Mouse (Mus musculus): ENCODE results near the gene Ttc39b.

DNA sequence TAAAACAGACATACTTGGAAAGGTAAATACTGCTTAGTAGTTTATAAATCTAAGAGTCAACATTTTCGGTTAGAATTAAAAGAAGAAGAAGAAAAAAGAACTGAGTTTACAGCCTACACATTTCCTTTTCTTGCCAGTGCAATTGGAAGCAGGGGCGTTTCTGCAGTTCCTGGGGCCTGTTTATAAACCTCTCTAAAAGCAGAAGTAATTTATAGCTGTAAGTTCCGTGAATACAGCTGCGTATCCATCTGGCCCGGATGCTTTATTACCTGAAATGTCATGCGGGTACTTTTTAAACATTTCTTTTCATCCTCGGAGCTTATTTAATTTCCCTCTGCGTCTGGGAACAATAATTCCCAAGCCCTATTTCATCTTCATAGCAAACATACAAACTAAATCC lies 124.7 kb downstream of the Ttc39b start:
- TF ChIP-seq EP300 (optimal IDR thresholded peaks at IDR 0.05) (no peak), CTCF (IDR thresholded peaks at IDR 0.05; ENCODE audit: low read depth) (no peak)

Measured in stomach, postnatal 0 days (tissue).